Mouse (Mus musculus): ENCODE data around the gene 1110008L16Rik.
"Not testable (repeated sequence)": the region's sequence is repeated elsewhere in the genome, so short reads cannot be mapped to it uniquely, and the experiment has no call there.

Gene 1110008L16Rik

GRCm38 (mm10) chr12:55392733-55393577, 93.6 kb downstream of the 1110008L16Rik start:
- no peak for DNase-seq (ENCODE audit: low spot score)

DNA sequence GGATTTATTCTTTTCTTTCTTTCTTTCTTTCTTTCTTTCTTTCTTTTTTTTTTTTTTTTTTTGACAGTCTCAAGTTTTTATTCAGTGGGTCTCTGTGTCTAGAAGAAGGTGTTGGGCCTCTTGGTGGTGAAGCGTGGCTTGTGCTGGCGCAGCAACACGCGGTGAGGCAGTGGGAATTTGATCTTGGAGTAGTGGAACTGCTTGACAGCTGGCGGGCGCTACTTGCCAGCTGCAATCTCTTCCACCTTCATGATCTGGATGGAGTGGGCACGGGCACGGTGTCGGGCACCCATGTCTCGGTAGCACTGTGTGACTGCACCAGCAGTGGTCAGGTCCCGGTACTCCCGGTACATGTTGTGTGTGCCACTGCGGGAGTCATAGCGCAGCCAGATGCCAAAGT, 96.2 kb downstream of the 1110008L16Rik start:
- not testable (repeated sequence) for DNase-seq (ENCODE audit: low spot score)

DNA sequence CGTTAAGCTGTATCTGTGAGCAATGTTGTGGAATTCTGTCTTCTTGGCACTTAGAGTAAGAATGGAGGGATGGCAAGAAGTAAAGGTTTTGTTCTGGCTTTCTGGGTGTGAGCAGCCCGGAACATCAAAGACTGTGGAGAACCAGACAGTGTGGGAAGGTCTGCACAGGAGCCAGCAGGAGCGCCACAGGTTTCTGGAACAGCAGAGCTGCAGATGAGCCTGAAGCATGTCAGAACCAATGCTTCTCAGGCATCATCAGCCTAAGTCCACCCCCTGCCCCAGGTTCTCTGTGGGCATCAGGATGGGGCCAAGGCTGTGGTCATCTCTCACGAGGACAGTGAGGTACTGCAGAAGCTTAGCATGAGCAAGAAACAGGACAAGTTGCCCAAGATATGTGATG, 97.2 kb downstream of the 1110008L16Rik start:
- no peak for DNase-seq (ENCODE audit: low spot score)

DNA sequence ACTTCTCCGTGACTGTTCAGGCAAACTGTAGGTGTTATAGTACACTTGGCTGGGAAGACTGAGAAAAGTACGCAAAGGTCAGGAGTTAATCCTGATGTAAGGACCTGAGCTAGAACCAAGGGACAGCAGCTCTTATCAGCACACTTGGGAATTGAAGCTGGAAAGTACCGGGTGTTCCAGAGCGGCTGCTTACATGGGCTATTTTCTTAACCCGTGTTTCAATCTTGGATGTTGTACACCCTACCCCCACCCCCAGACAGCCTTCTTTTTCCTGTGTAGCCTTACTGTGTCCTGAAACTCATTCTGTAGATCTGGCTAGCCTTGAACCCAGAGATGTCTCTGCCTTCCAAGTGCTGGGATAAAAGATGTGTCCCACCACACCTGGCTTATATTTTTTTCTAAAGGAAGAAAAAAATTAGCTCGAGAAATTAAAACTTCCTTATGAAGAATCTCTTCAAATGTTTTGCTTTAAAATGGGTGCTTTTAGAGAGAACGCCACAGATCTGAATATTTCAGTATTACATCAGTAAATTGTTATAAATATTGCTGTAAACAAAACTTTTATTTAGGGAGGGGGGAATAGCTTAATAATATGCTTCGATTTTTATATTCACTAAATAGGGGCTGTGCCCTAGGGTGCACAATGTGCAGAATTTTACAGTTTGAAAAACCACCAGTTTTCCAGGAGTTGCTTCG, 98.3 kb downstream of the 1110008L16Rik start:
- no peak for DNase-seq (ENCODE audit: low spot score)

DNA sequence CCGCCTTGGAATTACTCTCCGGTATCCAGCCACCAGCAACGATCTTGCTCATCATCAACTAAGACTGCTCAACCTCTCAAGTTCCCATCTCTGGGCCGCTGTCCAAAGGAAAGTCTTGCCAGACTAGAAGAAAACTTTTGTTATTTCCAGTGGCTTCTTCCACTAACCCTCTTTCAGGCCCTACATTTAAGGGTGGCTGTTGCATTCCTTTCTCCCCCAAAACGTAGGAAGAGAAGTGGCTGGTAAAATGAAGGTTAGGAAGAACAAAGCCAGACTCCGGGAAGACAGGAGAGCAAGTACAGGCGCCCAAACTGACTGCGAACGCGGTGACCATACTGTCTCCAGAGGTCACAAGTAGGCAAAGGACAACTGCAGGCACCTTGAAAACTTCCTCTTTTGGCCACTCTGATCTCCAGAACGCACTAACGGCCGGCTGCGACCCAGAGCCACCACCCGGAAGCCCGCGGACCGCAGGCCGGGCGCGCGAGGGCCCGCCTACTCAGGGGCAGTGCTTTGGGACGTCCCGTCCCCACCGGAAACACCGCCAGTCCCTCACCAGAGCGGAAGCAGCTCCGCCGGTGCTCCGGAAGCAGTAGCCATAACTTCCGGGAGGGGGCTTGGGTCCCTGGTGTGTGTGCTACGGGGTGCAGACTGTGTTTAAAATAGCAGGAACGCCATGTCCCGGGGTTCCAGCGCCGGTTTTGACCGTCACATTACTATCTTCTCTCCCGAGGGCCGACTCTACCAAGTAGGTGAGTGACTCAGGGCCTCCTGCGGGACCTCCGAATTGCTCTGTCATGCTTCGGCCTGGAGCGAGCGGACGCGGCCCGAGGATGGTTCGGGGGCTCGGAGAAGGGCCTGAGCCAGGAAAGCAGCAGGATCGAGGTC, 99.1 kb downstream of the 1110008L16Rik start:
- DNase-seq (ENCODE audit: low spot score), result peak; percentile 94

- no peak for DNase-seq (ENCODE audit: low spot score)
These were observed 99.8 kb downstream of the 1110008L16Rik start for GRCm38 (mm10) chr12:55399128-55399677.

DNA sequence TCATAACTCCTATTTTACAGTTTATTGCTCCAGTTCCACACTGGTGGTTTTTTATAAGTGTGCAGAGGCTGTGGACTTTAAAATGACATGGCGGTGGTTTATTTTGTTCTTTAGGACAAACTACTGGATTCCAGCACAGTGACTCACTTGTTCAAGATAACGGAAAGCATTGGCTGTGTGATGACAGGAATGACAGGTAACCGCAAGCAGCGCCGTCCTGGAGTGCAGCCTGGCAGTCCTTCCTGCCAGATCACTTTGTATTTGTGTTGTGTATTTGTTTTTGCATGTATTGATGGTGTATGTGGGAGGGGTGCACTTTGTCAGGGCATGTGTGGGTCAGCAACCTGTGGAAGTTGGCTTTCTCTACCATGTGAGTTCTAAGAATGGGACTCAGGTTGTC, 108.5 kb downstream of the 1110008L16Rik start:
- no peak for DNase-seq (ENCODE audit: low spot score)

GRCm38 (mm10) chr12:55415255-55415654, 115.9 kb downstream of the 1110008L16Rik start:
- no peak for DNase-seq (ENCODE audit: low spot score)

- DNase-seq (ENCODE audit: low spot score), result peak; percentile 57
These were observed 116.4 kb downstream of the 1110008L16Rik start for GRCm38 (mm10) chr12:55415762-55416161.

DNA sequence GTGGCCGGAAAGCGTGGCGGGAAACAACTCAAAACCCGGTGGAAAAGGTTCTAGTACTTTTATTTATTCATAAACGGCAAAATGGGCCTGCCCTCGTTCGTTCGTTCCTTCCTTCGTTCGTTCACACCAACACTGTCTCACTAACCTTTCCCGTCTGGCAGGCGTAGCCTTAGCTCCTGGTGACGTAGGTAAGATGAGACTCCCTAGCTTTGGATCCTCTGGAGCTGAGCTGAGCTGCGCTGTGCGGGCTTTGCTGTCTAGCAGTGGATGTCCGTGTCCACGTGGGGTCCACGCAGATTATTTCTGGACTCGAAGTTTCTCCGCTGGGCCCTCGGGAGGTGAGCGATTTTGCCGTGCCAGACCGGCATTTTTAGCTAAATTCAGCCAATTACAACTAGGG, 120.8 kb downstream of the 1110008L16Rik start:
- no peak for DNase-seq (ENCODE audit: low spot score)

GRCm38 (mm10) chr12:55422057-55422456, 122.7 kb downstream of the 1110008L16Rik start:
- DNase-seq (ENCODE audit: low spot score), result no peak

DNA sequence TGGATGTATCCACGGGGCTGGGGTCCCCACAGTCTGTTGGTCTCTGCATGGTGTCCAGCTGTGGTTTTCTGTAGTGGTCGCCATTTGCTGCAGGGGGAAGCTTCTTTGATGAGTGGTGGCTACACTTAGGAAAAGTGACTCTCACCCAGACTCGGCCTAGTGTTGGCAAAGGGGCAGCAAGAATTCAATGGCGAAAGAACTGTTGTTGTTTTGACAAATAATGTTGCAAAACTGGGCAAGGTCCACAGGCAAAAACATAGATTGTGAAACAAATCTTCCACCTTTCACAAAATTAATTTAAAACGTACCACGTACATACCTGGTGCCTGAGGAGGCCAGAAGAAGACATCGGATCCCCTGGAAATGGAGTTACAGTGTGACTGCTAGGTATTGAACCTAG, 126.9 kb downstream of the 1110008L16Rik start:
- DNase-seq (ENCODE audit: low spot score), result no peak

GRCm38 (mm10) chr12:55429201-55429600, 129.8 kb downstream of the 1110008L16Rik start:
- DNase-seq (ENCODE audit: low spot score), result no peak

DNA sequence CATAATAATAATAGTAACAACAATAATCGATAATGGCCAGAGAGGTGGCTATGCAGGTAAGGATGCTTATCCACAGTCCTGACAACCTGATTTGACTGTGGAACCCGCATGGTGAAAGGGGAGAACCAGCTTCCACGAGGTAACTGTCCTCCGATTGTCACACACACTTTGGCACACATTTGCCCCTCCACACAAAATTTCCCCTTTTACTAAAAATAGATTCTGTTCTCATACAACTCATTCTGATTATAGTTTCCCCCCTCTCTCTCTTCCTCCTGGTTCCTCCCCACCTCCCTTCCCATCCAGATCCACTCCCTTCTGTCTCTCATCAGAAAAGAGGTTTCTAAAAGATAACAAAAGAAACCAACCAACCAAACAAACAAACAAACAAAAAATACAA, 130.6 kb downstream of the 1110008L16Rik start:
- no peak for DNase-seq (ENCODE audit: low spot score)
